Mouse (Mus musculus): ENCODE data around the gene Wnt10b. TPM values are rescaled to one million over a fixed set of nuclear protein-coding genes. Genes with fewer than 3 reads are reported as not detected.

Gene Wnt10b
- total RNA-seq, 2 experiments from 2014 or later: 0.31 to 0.37 TPM

- DNase-seq (ENCODE audit: extremely low spot score in 1 of 2, low spot score in 1 of 2): no peak
Observed at GRCm38 (mm10) chr15:98733370-98733769, 44.6 kb downstream of the Wnt10b start.

GRCm38 (mm10) chr15:98732006-98732531 lies 45.9 kb downstream of the Wnt10b start:
- no peak for DNase-seq (ENCODE audit: extremely low spot score in 1 of 2, low spot score in 1 of 2)

- no peak for DNase-seq (ENCODE audit: extremely low spot score in 1 of 2, low spot score in 1 of 2)
Observed at GRCm38 (mm10) chr15:98730790-98731189, 47.2 kb downstream of the Wnt10b start.

- DNase-seq (ENCODE audit: extremely low spot score in 1 of 2, low spot score in 1 of 2): no peak
Observed at GRCm38 (mm10) chr15:98729791-98730545, 48.0 kb downstream of the Wnt10b start.

- no peak for DNase-seq (ENCODE audit: extremely low spot score in 1 of 2, low spot score in 1 of 2)
Observed at GRCm38 (mm10) chr15:98728366-98728765, 49.6 kb downstream of the Wnt10b start.

GRCm38 (mm10) chr15:98727443-98728321 lies 50.3 kb downstream of the Wnt10b start, which contains the start of gene Fkbp11:
Gene Fkbp11 (minus strand): TSS chr15:98728198.
- DNase-seq (ENCODE audit: extremely low spot score in 1 of 2, low spot score in 1 of 2): peak in 1 of 2 experiments; percentile 25

- DNase-seq (ENCODE audit: extremely low spot score in 1 of 2, low spot score in 1 of 2): no peak
Observed at GRCm38 (mm10) chr15:98726746-98727145, 51.2 kb downstream of the Wnt10b start.

- DNase-seq (ENCODE audit: extremely low spot score in 1 of 2, low spot score in 1 of 2): no peak
Observed at GRCm38 (mm10) chr15:98726079-98726478, 51.9 kb downstream of the Wnt10b start.

GRCm38 (mm10) chr15:98724441-98724840 lies 53.5 kb downstream of the Wnt10b start:
- no peak for DNase-seq (ENCODE audit: extremely low spot score in 1 of 2, low spot score in 1 of 2)

- DNase-seq (ENCODE audit: extremely low spot score in 1 of 2, low spot score in 1 of 2): no peak
Observed at GRCm38 (mm10) chr15:98722854-98723253, 55.1 kb downstream of the Wnt10b start.

GRCm38 (mm10) chr15:98722191-98722590 lies 55.8 kb downstream of the Wnt10b start:
- no peak for DNase-seq (ENCODE audit: extremely low spot score in 1 of 2, low spot score in 1 of 2)

Other genes with a start within 250 kb of the Wnt10b start
- gene Kansl2, start 243.9 kb downstream of the Wnt10b start, total RNA-seq (2021): 10 to 100 TPM; 59.5 to 59.7 TPM
- 10 to 100 TPM; 40.1 to 45.0 TPM for gene Ccnt1, start 207.2 kb downstream of the Wnt10b start, total RNA-seq (2021)
- gene 4930415O20Rik, start 207.1 kb downstream of the Wnt10b start, total RNA-seq (2021): under 1 TPM in 1 of 2 experiments, not detected in 1; 0.73 TPM
- gene Adcy6, start 168.1 kb downstream of the Wnt10b start, total RNA-seq (2021): 10 to 100 TPM; 45.1 to 45.8 TPM
- gene Cacnb3, start 147.3 kb downstream of the Wnt10b start, total RNA-seq (2021): 100 to 1,000 TPM; 189 to 209 TPM
- 10 to 100 TPM; 75.8 to 79.9 TPM for gene Ddx23, start 115.3 kb downstream of the Wnt10b start, total RNA-seq (2021)
- gene Rnd1, start 100.7 kb downstream of the Wnt10b start, total RNA-seq (2021): 1 to 10 TPM; 8.3 to 9.4 TPM
- gene Ccdc65, start 69.9 kb downstream of the Wnt10b start, total RNA-seq (2021): 10 to 100 TPM in 1 of 2 experiments, 1 to 10 TPM in 1; 9.0 to 11.1 TPM
- gene Fkbp11, start 50.0 kb downstream of the Wnt10b start, total RNA-seq (2021): 1 to 10 TPM; 1.0 to 1.5 TPM
- 100 to 1,000 TPM; 759 to 832 TPM for gene Arf3, start 14.9 kb downstream of the Wnt10b start, total RNA-seq (2021)
- gene Wnt1, start 11.7 kb upstream of the Wnt10b start, total RNA-seq (2021): not detected
- gene Ddn, start 31.3 kb upstream of the Wnt10b start, total RNA-seq (2021): 1,000 to 10,000 TPM; 1,586 to 1,599 TPM
- gene Prkag1, start 53.4 kb upstream of the Wnt10b start, total RNA-seq (2021): 10 to 100 TPM; 51.2 to 51.3 TPM
- gene Kmt2d, start 93.1 kb upstream of the Wnt10b start, total RNA-seq (2021): 100 to 1,000 TPM in 1 of 2 experiments, 10 to 100 TPM in 1; 65.4 to 102 TPM
- gene Rhebl1, start 116.4 kb upstream of the Wnt10b start, total RNA-seq (2021): 1 to 10 TPM; 4.7 to 7.7 TPM
- under 1 TPM; 0.17 to 0.19 TPM for gene Dhh, start 120.4 kb upstream of the Wnt10b start, total RNA-seq (2021)
- gene Lmbr1l, start 140.1 kb upstream of the Wnt10b start, total RNA-seq (2021): 10 to 100 TPM; 11.5 to 17.9 TPM
- 100 to 1,000 TPM; 478 to 525 TPM for gene Tuba1b, start 156.4 kb upstream of the Wnt10b start, total RNA-seq (2021)
- gene Gm49450, start 175.4 kb upstream of the Wnt10b start, total RNA-seq (2021): not detected
- 1,000 to 10,000 TPM; 1,021 to 1,172 TPM for gene Tuba1a, start 175.6 kb upstream of the Wnt10b start, total RNA-seq (2021)

Data from layer of hippocampus, postnatal 25 days (tissue).